Mouse (Mus musculus) spleen, postnatal 4 days (tissue): Measurements from ENCODE around the gene Anapc15.
"Not testable (repeated sequence)": the region's sequence is repeated elsewhere in the genome, so short reads cannot be mapped to it uniquely, and the experiment has no call there.

ENCODE experiments used
- DNase-seq, 2 experiments: peaks; one replicate each; pipeline ENCODE4 v3.0.0; 2022; ENCODE audit warnings: low spot score in 2 of 2

Anapc15 gene

DNA sequence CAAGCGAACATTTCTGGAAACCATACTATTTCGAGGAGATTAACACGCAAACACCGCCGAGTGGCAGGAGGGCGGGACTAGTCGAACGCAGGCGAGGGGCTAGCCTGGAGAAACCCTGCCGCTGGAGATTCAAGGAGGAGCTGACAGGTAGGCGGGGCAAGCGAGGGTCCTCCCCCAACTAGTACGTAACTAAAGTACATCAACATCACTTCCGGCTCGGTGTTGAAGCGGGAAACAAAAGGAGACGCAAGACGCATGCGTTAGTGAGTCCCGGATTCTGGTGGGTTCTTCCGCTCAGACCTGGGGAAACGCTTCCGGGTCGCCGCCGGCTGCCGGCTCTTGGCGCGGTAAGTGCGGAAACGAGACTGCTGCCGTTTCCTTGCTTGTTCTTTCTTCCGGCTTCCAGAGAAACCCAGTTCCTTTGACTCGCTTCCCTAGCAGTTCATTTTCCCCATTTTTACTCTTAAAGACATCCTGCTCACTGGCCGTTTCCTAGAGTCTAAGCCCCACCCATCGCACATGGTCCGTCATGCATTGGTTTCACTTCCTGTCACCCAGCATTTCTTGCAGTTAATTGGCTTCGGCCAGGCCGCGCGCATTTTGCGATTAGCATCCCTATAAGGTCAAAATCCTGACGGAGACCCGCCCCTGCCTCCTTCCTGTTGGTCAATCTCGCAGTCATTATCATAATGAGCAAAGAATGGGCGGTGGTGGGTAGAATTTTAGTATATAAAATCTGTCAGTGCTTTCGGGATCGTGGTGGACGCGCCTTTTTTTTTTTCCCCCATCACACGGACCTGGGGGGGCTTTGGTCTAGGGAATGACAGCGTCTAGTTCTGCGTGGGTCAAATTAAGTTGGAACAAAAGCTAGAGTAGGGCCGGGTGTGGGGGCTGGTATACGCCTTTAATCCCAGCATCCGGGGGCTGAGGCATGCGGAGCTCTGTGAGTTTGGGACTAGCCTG, 32.9 kb downstream of the Anapc15 start:
- peak; percentile 95 for DNase-seq

DNA sequence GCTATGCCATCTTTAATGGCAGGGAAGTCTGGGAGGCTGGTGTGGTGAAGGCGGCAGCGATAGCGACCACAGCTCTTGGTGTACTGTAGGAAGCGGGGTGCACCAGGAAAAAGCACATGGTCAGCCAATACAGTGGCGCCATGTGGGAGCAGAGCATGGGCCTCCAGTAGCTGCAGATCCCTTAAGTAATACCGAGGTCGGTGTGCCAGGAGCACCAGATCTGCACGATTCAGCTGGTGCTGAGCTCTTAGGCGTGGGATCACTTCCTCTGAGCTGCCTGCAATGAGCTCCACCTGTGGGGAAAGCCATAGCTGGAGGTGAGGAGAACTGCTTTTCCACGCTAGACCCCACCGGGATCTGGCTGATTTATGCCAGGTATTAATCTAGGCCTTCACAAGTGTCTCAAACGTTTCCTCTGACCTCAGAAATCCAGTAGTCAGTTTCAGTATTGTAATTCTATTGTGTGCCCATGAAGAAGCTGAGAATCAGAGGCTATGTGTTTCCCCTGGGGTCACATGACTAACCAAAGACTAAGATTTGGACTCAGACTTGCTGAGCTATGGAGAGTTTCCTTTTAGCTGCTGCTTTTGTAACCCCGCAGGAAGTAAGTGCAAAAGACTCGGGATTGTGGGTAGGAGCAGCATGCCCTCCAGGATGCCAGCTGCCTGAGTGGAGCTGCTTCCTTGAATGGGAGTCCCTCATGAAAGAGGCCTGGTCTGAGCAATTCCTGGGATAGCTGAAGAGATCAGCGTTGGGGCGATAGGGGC, 37.0 kb downstream of the Anapc15 start:
- DNase-seq = no peak

DNA sequence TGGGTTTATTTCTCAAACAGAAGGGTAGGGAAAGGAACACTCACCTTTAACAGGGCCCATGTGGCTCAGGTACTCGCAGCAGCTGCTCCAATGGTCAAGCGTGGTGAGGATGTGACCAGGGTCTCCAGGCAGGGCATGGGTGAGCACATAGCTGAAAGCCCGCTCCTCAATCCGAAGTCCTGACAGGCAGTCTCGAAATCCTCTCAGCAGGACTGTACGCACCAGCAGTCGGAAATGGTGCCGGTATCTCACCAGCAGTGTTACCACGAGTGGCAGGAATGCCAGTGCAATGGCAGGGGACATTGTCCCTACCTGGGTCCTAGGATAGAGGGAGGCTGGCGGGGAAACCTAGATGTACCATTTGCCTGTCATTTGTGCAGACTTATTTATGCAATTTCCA, 38.5 kb downstream of the Anapc15 start:
- DNase-seq = peak in 1 of 2 experiments; percentile 55

DNA sequence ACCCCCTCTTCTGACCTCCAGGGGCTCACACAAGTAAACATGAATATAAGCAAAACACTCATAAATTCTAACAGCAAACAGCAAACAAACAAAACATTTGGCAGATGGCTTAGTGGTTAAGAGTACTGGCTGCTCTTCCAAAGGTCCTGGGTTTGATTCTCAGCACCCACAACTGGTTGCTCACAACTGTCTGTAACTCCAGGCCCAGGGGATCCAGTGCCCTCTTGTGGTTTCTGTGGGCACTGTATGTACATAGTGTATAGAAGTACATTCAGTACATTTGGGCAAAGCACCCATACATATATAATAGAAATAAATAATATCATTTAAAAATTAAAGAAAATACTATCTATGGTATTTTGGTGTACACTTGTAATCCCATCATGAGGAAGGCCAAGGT, 39.3 kb downstream of the Anapc15 start:
- no peak for DNase-seq

GRCm38 (mm10) chr7:101905561-101906286, 42.2 kb downstream of the Anapc15 start, which contains the start of gene Lamtor1:
Lamtor1 (plus strand) TSS chr7:101905904.
- DNase-seq = peak; percentile 99

- no peak for DNase-seq
Observed at GRCm38 (mm10) chr7:101906287-101906681, 42.8 kb downstream of the Anapc15 start, which contains the start of gene Tomt. Tomt (minus strand) TSS chr7:101906359.

GRCm38 (mm10) chr7:101906696-101907095, 43.2 kb downstream of the Anapc15 start:
- DNase-seq = no peak

GRCm38 (mm10) chr7:101908367-101908766, 44.9 kb downstream of the Anapc15 start:
- DNase-seq = no peak

GRCm38 (mm10) chr7:101910138-101910537, 46.6 kb downstream of the Anapc15 start:
- DNase-seq = no peak

- no peak for DNase-seq
Observed at GRCm38 (mm10) chr7:101911982-101912381, 48.5 kb downstream of the Anapc15 start.

DNA sequence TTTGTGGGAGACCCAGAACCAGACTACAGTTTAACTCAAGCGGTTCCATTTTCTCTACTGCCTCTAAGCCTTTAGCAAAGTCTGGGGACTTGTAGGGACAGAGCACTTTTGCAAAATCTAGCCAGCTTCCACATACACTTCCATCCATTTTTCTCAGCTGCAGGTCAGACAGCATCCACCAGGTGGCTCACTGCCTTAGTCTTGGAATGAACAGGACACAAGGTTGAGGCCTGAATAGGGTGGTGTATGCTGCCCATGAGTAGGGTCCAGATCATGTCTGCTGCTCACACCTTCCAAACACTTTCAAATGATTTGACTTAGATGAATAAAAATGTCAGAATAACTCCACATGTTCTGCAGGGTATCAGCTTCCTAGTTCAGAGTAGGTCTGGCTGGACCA, 54.6 kb downstream of the Anapc15 start:
- DNase-seq = peak; percentile 49 to 78

DNA sequence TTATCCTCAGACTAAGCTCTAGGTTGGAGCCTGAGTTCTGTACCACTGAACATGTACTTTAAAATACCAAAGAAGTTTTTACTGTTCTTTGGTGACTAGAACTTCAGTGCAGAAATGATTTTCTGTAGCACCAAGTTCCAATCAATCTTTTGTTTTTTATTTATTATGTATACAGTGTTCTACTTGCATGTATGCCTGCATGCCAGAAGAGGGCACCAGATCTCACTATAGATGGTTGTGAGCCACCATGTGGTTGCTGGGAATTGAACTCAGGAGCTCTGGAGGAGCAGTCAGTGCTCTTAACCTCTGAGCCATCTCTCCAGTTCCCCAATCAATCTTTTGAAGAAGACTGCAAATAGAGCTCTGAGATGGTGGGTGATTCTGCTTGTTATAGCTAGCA, 62.4 kb downstream of the Anapc15 start:
- DNase-seq = not testable (repeated sequence)

GRCm38 (mm10) chr7:101928093-101928492, 64.6 kb downstream of the Anapc15 start:
- DNase-seq = no peak

DNA sequence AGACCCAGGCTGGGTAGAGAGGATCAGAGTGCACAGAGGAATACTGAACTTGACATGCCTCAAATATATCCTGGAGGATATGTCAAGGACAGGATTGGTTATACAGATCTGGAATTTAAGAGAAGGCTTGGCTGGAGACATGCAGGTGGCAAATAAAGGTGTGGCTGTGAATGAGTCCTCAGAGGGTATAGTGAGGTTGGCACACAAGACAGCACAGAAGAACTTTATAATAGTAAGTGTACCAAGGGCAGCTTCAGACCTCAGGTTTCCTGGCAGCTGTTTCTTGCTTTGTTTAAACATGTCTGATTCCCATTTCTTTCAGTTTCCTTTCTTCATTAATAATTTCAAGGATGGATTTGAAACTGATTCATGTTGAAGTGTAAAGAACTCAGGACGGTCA, 69.0 kb downstream of the Anapc15 start:
- no peak for DNase-seq

DNA sequence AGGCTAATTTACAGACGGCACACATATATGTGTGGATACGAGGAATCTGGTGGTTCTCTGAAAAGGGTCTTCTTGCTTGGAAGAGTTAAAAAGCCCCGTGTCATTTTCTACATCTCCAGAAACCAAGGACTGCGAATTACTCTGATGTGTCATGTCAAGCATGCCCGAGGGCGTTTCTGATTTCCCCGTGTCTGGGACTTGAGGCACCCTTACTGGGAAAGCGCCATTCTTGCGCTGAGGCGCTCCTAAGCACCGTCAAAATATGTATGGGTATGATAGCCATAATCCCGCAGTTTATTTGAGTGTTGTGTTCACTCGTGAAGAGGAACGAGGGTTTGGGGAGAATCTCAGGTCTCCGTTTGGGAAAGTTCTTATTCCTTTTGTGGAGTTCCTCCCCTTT, 69.8 kb downstream of the Anapc15 start:
- DNase-seq = peak; percentile 29 to 73

DNA sequence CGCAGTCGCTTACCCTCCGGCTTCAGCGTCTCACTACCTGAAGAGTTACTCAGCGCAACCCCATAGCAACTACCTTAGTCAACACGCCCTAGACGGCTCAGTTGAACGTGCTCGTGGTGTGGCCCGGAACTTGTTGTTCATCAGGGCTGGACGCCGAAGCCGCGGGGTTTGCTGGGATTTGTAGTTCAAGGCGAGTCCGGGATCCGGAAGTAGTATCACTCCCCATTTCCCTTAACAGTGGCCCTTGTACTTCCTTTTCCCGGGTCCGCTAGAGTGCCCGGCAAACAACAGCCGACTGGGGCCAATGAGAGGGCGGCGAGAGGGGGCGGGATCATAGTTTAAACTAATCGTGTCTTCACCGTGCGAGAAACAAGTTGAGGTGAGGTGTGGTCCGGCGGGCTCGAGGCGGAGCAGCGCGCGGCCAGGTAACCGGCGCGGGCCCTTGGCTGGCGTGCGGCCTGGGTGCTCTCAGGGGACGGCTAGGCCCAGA, 70.3 kb downstream of the Anapc15 start, which contains the start of the genes Lrrc51 and Numa1:
Gene Lrrc51 (minus strand): TSS at position 145 of the 490 bp plus-strand sequence.
Gene Numa1 (plus strand): TSS at position 361 of the 490 bp plus-strand sequence.
- DNase-seq = peak; percentile 95 to 97

DNA sequence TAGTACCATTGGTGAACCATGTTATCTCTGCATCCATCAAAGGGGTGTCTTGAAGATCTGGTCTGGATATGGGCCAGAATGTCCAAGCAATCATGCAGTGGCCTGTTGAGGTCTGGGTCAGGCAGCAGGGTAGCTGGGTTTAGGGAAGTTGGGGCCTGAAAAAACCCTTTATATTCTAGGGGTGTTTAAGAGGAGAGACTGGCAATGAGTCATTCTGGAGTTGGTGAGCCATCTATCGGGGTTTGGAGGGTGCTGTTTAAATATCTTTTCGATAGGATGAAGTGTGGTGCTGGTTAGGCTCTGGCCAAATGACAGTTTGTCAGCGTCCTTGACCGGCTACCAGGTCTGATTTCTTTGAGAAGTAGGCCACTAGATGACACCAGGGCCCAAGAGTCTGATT, 72.4 kb downstream of the Anapc15 start:
- DNase-seq = no peak

DNA sequence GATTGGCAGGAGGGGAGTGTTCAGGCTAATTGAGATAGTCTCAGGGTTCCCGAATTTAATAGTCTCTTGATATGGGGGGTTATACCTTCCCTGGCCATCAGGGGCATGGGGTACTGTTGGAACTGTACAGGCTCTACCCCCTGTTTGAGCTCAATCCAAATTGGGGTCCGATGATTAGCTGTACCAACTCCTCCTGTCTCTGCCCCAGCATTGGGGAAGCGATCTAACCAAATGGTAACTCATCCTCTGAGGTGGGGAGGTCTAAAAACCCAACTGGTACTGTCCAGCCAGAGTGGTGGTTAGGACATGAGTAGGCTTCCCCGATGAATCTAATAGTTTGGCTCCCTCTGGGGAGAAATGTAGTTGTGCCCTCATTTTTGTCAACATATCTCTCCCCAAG, 73.5 kb downstream of the Anapc15 start:
- DNase-seq = no peak

DNA sequence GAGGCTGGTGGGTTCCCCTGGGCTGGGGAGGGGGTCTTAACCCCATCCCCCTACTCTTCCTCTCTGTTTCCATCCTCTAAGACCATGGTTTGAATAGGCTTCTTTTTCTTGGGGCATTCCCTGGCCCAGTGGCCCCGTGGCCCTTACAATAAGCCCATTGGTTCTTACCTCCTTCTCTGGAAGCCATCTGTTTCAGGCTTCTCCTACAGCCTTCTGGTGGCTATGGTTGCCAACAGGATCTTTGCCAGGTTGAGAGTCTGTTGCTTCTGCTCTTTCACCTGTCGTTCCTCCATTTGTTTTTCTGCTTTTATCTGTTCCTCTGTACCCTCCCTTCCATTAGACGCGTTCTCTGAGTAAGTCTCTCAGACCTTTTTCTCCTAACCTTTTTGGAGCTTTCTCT, 74.1 kb downstream of the Anapc15 start:
- DNase-seq = no peak

GRCm38 (mm10) chr7:101938348-101938747, 74.8 kb downstream of the Anapc15 start:
- DNase-seq = no peak

DNA sequence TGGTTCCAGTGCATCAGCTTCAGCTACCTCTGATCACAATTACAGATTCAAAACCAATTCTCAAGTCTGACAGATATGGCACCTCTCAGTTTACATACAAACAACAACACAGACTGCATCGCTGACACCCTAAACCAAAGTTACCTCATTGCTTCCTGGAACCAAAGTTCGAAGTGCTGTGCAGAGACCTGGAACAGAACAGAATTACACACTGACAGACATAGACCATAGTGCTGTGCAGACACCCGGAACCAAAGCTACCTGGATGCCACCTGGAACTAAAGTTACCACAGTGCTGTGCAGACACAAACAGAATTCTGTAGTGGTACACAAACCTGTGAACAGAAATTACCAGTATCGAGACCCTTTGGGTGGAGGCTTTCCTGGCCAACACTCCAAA, 76.2 kb downstream of the Anapc15 start:
- DNase-seq = no peak
